In genomic region chr15:97236943-97237342, GRCm38 (mm10) we compare ENCODE assay signal across 9 mouse cellular contexts. TPM values are rescaled to one million over a fixed set of nuclear protein-coding genes. Genes with fewer than 3 reads are reported as not detected.
DNase-seq lines count a peak whose midpoint lies in the region; ATAC-seq and TF ChIP-seq lines count a peak whose summit lies in the region.
"Had no signal": no experiment of that assay in that cellular context is flagged by ENCODE, and none has a peak within 500 bp of the region (broad histone marks: within the 10 kb centered on the region; RNA-seq: fewer than 3 reads in every experiment).

No protein-coding gene starts in this region.

- no peaks in the 10 kb centered on the region for H3K9me3 ChIP-seq in forebrain, embryonic 13.5 days (replicated peaks)

- H3K27me3 ChIP-seq in forebrain, embryonic 13.5 days = no peaks in the 10 kb centered on the region
- H3K27me3 ChIP-seq: heart, embryonic 13.5 days had no signal

- H3K36me3 ChIP-seq in forebrain, embryonic 13.5 days (ENCODE audit: poor library complexity, severe bottlenecking) = no peaks in the 10 kb centered on the region
- H3K36me3 ChIP-seq: heart, embryonic 13.5 days had no signal

- 56% methylated on average over 9 of the region's 9 CpGs for WGBS in forebrain, embryonic 13.5 days

- no peak for ATAC-seq in forebrain, embryonic 13.5 days

- H3K27ac ChIP-seq in embryonic fibroblast, embryonic 13.5 days (ENCODE audit: insufficient read depth, low read length) = no peak overlapping the region
- H3K27ac ChIP-seq in forebrain, embryonic 13.5 days = no peak overlapping the region
- H3K27ac ChIP-seq: heart, embryonic 13.5 days had no signal

- no peak overlapping the region for H3K9ac ChIP-seq in forebrain, embryonic 13.5 days
- H3K9ac ChIP-seq: heart, embryonic 13.5 days had no signal

- TF ChIP-seq POLR2A in embryonic fibroblast, embryonic 13.5 days (IDR thresholded peaks at IDR 0.05; ENCODE audit: low read depth, low read length) = no peak

- TF ChIP-seq CTCF in embryonic fibroblast, embryonic 13.5 days (IDR thresholded peaks at IDR 0.05; ENCODE audit: borderline replicate concordance, insufficient read depth, low read length) = 0 out of 2 replicates have a peak, but pooled peaks have one; percentile 26

- no peaks in the 10 kb centered on the region for H3K4me1 ChIP-seq in embryonic fibroblast, embryonic 13.5 days (ENCODE audit: control insufficient read depth, insufficient read depth, low read length)
- H3K4me1 ChIP-seq in forebrain, embryonic 13.5 days = no peaks in the 10 kb centered on the region
- H3K4me1 ChIP-seq: heart, embryonic 13.5 days had no signal

- H3K4me2 ChIP-seq in forebrain, embryonic 13.5 days = no peak overlapping the region
- H3K4me2 ChIP-seq: heart, embryonic 13.5 days had no signal

- no peak overlapping the region for H3K4me3 ChIP-seq in embryonic fibroblast, embryonic 13.5 days (ENCODE audit: insufficient read depth, low read length)
- H3K4me3 ChIP-seq in forebrain, embryonic 13.5 days = no peak overlapping the region
- H3K4me3 ChIP-seq: heart, embryonic 13.5 days had no signal

- peak; percentile 29 to 46 for DNase-seq in cerebellum, postnatal 10 days
- no peak for DNase-seq in cerebellum, adult 9-11 months
- DNase-seq in ovary, postnatal 36 days (ENCODE audit: low spot score) = peak; percentile 57
- DNase-seq in ovary, postnatal 14 days (ENCODE audit: low spot score) = no peak
- DNase-seq in naive thymus-derived CD4-positive, alpha-beta T cell, adult 2 months (ENCODE audit: low read depth) = peak; percentile 80
- no peak for DNase-seq in right cerebral cortex, adult 2 months (ENCODE audit: low spot score in 2 of 2)

RNA-seq across cellular contexts. Expression of gene Pced1b, which starts 10.0 kb away (rescaled TPM):
- polyA plus RNA-seq in embryonic fibroblast, embryonic 13.5 days (2011; ENCODE audit: insufficient read length, low read depth, missing spikeins) = 2.9 and 4.9 TPM in 2 replicates
- polyA plus RNA-seq in forebrain, embryonic 13.5 days (2015; fragmentation: Nextera tagmentation; extraction: Ambion mirVana) = 2.5 and 2.6 TPM in 2 replicates

RNA-seq across cellular contexts. Expression of gene Amigo2, which starts 10.1 kb away (rescaled TPM):
- 1.4 and 2.7 TPM in 2 replicates for polyA plus RNA-seq in embryonic fibroblast, embryonic 13.5 days (2011; ENCODE audit: insufficient read length, low read depth, missing spikeins)
- polyA plus RNA-seq in forebrain, embryonic 13.5 days (2015; fragmentation: Nextera tagmentation; extraction: Ambion mirVana) = 3.2 and 3.6 TPM in 2 replicates

Comparison
In these comparisons a context has a peak if more than half of its experiments do, and no peak if none do; other contexts are left out.
1. DNase-seq: peak in cerebellum, postnatal 10 days (2 of 2), ovary, postnatal 36 days (single experiment) and naive thymus-derived CD4-positive, alpha-beta T cell, adult 2 months (single experiment); none in cerebellum, adult 9-11 months (single experiment), ovary, postnatal 14 days (single experiment) and right cerebral cortex, adult 2 months (0 of 2).